Mouse (Mus musculus) mesoderm, embryonic 11.5 days (tissue): ENCODE results near the gene Notch1.

Experiments
- DNase-seq: peaks from one replicate; pipeline ENCODE4 v3.0.0-alpha.2; 2012; ENCODE audit warnings: low read depth, low spot score

Gene Notch1

DNA sequence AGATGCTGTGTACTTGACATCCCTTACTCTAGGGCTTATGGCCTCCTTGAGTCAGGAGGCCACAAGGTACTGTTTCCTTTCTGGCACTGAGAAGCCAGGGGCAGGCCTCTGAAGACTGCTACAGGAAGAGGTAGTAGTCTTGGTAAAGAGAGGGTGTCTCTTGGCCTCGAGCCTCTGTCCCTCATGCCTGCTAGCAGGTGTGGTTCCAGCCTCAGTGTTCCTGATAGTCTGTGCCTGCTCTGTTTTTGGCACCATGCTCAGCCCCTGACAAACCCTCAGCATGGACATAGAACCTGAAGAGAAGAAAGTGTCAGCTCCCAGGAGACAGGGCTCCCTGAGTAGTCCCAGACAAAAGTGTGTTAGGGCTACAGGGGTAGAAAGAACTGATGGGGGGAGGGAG, 69.0 kb downstream of the Notch1 start:
- no peak for DNase-seq

DNA sequence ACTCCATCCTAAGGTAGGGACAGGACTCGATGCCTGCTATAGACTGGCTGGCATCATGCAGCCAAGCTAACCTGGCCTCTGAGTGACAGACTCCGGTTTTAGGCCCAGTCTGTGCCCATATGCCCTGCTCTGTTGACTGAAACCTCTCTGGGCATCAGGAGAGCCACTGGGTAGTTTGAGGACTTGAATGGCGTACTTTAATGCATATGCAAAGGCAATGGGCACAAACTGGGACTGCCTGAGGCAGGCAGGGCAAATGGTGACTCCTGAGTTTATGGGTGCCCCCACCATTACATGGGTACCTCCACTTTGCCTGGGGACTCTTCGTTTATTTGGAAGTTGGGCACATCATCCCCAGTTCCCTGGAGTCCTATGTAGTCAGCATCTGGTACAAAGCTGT, 69.8 kb downstream of the Notch1 start:
- no peak for DNase-seq

DNA sequence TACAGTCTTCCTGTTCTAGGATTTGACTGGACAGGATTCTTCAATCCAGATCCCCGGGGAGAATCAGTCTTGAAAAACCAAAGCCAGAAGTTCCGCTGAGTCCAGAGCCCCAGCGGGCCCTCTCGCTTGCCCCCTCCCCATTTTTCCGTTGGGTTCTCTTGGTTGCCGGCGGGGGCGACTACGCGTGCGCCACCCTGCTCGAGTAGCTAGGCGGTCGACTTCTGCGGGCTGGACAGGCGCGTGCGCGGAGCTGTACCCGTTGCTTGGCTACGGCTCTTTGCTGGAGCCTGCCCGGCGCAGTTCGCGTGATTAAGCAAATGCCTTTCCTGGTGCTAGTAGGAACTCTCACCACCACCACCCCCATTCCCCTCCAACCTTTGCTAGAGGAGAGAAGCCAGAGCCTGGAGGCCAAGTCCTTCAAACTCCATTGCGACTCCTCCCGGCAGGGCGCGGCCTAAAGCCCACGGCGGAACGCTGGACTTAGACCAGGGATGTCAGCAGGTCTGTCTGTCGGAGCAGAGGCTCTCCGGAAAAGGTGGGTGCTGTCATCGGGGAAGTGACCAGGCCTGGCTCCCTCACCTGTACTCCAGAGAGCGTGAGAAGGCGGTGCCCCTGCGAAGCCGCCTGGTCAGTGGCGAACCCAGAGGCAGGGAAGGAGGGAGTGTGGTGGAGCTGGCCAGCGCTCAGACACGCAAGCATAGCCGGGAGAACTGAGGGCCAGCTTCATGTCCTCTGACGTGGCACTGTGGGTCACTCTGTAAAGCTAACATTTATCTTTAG, 70.6 kb downstream of the Notch1 start:
- DNase-seq = peak; percentile 93

DNA sequence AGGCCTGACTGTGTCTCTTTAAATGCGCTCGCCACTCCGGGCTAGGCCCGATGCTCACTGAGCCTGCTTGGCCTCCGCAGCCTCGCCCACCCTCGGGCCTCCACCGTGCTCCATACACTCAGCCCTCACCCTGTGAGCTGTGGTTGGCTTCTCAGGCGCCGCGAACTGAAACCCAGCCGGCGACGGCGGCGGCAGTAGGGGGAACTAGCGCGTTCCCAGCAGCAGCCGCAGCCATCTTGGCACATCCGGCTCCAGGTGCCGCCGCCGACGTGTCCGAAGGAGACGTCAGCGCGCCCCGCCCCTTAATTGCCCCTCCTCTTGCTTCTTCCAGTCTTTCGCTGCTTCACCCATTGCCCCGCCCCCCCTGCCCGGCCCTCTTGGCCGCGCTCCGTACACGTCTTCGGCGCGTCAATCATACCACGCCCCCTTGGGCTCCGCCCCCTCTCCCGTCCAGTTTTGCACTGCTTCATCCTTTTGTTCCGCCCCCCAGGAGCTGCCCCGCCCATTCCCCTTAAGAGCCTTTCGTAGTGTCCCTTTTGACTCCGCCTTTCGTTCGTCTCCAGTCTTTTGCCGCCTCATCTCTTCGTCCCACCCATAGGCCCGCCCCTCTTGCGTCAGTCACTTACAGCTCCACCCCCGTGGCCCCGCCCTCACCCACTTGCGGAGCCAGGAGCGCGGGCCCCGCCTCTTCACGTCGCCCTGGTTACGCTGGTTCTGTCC, 71.4 kb downstream of the Notch1 start, which contains the start of gene Sec16a:
TSS of gene Sec16a (minus strand) at position 271 of the 720 bp plus-strand sequence.
- DNase-seq = peak; percentile 100

DNA sequence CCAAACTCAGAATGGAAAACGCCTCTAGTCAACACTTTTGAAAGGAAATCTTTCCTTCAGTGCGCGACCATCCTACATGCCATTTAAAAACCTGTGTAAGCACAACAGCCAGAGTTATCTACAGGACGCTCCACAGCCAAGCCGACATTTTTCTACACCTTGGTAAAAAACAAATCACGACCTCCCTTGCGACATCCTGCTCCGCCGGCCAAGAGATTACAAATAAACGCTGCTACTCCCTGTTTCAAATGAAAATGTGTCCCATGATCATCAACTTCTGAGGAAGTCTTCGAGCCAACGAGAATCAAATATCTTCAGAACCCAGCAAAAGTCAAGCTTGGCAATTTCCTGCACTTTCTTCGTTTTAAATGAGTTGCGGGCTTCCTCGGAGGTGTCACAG, 72.1 kb downstream of the Notch1 start:
- DNase-seq = no peak

DNA sequence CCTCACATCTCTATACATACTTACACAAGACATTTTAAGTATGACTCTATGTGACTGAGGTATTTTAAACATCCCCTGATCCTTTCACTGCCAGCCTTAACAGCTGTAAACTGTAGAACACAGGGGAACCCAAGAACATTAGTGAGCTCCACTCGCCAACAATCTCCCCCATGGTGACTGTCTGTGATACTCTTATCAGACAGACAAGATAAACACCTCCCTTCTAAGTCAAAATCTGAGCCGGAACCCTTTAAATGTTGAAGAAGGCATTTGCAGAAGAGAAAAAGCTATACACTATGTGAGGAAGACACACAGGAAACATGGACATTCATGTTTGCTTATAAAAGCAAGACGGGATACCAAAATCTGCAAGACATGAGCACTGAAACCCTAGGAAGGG, 72.6 kb downstream of the Notch1 start:
- no peak for DNase-seq

DNA sequence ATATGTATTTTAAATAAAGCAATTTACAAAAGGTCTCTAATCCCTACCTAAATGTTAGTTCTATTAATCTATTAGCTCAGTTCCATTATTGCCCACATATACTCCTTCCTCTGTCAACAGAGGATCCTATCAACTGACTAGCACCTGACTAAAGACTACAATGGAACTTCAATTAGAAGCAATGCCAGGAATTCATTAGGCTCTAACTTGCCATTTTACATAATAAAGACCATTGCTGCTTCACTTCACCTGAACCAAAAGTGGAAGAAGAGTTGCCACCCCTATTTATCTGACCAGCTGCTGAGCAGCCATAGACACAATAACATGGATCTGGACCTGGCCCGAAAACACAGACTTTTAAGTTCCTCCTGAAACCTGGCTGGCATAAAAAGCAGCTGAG, 73.6 kb downstream of the Notch1 start:
- no peak for DNase-seq

DNA sequence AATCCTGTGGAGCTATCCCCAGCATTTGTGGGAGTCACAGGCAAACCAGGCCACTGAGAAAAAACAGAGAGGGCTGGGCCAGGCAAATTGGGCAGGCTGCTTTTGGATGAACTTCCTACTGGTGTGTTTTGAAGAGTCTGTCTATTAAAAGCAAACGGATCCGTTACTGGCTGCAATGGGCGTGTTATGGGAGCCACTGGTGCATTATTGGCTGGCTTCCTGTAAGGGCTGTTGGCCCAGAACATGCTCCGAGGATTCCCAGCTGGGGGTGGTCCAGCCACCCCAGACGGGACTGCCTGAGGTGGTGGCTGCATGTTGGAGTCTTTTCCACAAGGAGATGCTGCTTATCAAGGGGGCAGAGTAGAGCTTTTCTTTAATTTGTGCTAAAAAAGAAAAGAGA, 74.8 kb downstream of the Notch1 start:
- no peak for DNase-seq

DNA sequence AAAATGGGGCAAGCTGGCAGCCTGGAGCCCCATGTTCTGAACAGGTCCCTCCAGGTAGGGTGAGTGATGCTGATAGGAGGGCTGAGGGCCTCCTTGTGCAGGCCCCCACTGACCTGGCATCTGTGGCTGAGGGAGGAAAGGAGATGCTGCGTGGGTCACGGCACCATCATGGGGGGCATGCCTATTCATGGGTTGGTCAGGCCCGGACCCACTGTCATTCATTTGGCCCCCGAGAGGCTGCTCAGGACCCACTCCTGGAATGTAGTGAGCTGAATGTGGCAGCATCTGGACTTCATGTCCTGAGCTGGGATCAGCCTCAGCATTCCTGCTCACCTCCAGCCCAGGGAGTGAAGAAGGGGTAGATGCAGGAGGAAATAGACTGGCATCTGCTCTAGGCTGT, 75.2 kb downstream of the Notch1 start:
- no peak for DNase-seq

DNA sequence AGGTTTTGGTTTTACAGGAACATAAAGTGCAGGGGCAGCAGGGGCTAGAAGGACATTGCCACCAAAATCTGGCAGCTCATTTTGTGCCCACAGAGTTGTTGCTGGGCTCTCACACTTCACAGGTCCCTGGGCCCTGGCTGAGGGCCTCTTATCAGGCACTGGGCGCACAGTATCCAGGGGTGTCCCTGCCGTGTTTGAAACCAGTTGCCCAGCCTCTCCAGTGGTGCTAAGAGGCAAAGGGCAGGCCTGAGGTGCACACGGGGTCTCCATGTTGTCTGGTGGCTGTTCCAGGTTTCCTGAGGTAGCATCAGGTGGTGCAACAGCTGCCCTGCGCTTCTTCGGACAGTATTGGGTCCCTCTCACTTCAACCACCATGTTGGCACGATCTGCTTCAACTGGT, 76.8 kb downstream of the Notch1 start:
- no peak for DNase-seq

DNA sequence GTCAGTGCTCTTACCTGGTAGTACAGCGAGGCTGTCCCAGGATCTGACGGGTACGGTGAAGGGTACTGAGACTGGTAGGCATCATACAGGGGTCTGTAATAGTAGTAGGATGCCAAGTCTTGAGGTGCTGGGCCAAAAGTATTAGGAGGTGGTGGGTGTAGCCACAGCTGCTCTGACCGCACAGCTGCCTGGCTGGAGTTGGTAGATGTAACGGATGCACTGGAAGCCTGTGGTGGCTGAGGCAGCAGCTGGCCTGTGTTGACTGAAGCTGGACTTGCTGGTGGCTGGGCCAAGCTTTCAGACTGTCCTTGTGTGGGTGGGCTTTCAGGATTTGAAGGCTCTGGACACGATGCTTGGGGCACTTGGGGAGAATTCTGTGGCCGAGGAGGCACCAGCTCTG, 78.1 kb downstream of the Notch1 start:
- no peak for DNase-seq

DNA sequence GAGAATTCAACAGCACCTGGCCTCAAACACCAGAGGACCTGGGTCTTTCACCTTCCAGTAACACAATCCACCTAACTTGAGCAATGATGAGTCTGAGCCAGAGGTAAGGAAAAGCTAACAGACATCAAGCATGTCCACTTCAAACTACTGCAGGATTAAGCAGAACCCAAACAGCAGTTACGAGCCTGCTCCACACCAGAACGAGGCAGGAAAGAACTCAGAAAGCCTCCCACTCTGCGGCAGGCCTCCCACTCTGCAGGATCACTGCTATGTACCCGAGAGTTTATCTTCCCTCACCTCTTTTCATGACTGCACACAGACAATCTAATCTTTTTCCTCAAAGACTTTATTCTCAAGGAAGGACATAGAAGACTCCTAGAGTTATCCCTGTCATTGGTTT, 79.2 kb downstream of the Notch1 start:
- DNase-seq = no peak

DNA sequence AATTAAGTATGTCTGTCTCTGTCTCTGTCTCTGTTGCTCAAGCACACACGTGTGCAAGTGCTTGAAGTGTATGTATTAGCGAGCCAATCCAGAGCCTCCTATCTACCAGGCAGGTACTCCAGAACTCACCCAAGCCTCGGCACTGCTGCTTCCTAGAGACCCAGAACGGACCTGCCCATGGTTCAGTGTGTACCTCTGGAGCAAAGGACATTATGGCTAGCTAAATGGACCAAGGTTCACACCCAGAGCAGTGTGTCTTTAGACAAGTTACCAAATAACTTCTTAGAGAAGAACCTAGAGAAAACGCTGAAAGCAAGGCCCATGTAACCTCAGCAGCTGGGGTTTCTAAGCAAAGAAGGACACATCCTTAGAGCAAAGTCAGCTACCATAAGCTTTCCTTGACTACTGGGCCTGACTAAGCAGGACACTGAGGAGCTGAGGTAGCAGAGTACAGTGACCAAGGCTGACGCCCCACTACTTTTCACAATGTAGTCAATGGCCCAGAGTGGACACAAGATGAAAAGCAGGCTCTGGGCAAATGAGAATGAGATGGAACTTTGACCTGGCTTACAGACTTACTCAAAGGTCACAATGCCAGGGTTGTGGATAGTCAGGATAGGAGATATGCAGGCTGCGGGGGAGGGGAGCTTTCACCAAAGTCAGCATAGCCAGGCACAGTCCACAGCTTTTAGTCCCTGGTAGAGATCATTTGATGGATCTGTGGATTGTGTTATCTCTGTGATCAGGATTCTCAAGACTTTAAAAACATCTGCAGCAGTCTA, 81.5 kb downstream of the Notch1 start:
- DNase-seq = no peak

DNA sequence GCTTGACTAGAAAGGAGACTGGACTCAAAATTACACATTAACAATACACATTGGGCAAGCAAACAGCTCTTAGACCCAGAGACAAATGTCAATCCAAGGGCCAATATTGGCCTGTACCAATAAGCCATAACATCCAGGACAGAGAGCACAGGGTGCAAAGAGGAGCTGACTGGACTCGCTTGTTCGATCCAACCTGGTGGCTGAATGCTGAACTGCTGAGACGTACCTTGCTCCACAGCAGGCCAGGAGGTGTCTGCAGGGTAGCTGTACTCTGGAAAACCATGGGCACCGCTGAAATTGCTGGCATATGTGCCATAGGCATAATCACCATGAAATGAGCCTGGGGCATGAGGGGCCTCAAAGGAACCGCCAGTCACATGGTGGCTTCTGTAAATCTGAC, 86.6 kb downstream of the Notch1 start:
- DNase-seq = no peak

DNA sequence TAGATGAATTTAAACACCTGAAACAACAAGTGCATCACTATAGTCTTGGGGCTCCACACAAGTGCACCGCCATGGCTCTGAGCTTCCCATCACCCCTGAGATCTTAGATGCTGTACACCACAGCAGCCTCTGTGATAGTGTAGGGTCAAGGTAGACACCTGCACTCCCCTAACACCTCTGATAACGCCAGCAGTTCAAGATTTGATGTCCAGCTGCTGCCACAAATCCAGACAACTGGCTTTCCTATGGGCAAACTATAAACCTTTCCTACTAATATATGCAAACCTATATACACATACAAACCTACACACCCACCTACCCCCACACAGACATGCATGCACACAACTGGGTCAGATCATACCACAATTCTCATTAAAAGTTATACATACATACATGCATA, 91.9 kb downstream of the Notch1 start:
- DNase-seq = no peak

DNA sequence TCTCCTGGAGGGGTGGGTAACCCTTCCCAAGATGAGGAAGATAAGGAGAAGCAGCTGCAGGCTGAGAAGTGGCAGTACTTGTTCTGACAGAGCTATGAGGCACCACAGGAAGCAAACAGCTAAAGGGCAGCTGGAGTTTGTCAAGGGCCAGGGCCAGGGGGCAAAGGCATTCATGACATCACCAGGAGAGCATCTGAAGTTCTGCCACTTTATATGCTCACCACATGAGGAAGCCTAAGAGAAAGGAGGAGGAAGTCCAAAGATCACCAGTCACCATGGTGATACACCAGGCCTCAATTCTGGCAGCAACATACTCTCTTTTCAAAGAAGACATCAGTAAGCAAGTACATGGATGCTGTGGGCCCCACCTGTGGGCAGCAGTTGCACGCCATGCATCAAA, 93.4 kb downstream of the Notch1 start:
- no peak for DNase-seq

DNA sequence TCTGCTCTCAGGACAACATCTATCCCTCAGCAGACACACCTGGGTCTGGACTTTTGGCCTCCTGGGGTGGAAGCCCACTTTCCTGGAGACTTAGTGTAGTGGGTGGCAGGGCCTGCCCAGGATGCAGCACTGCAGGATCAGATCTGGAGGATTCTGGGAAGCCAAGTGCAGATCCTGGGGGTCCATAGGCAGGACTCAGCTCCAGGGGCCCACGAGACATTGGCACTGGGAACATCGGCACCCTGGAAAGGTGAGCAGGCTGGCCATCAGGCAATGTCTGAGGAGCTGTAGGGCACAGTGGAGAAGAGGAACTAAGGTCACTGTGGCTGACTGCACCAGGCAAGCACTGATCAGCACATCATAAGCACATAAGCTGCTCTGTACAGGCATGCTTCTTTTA, 94.5 kb downstream of the Notch1 start:
- no peak for DNase-seq

DNA sequence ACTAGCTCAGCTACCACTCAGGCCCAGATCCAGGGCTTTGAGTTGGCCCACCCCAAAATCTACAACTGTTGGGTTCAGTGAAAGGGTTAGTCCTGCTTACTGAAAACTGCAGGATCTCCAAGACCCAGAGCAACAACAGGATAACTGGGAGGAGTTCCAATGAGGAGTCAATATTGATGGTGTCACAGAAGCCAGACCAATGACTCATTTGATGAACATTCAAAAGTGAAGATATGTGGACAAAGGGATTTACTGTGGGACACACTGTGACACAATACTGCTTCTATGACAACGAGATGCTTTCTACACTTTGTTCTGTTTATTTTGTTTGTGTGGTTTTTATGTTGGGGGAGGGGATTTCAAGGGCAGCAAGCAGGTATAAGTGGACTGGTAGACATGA, 98.3 kb downstream of the Notch1 start:
- DNase-seq = no peak

DNA sequence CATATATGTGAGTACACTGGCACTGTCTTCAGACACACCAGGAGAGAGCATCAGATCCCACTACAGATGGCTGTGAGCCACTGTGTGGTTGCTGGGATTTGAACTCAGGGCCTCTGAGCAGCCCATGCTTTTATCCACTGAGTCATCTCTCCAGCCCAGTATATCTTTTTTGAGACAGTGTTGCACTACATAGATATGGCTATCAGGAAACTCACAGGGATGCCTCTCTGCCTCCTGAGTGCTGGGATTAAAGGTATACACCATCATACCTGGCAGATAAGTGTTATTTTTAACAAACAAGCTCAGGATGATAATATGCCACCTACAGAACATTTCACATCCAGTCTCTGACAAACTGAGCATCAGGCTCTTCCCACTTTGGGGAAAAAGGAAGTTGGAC, 99.4 kb downstream of the Notch1 start:
- no peak for DNase-seq

DNA sequence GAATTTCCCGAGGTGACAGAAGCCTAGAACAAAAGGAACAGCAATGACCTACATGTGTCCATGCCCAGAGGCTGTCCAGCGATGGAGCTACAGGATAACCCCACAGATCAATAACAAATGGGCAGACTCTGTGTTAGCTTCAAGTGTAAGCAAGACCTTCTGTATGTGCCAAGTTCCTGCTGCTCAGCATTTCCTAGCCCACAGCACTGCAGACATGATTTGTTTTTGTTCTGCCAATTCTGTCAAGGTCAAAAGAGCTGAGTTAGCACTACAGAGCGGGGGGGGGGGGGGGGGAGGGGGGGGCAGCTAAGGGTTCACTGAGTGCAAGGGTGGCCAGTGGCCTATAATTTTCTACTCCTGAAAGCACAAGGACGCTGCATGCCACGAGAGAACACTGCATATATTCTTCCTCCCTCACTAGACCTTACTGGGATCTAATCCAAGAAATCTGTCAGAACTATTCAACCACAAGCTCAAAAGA, 105.5 kb downstream of the Notch1 start:
- DNase-seq = no peak

DNA sequence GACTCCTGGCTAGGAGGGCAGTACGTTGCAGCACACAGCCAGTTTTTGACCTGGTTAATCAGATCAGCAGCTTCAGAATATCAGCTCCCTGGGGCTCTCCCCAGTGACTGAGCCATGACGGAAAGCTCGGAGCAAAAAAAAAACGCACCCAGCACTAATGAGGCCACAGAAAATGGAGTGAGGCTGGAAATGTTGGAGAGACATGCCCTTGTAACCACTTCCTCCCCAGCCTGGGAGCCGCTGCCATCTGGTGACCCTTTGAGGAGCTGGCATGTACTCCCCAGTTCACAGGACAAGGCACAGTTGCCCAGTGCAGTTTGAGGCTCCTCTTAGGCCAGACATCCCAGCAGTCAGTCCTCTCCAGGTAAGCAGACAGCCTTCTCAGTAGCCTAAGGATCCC, 106.4 kb downstream of the Notch1 start:
- no peak for DNase-seq

DNA sequence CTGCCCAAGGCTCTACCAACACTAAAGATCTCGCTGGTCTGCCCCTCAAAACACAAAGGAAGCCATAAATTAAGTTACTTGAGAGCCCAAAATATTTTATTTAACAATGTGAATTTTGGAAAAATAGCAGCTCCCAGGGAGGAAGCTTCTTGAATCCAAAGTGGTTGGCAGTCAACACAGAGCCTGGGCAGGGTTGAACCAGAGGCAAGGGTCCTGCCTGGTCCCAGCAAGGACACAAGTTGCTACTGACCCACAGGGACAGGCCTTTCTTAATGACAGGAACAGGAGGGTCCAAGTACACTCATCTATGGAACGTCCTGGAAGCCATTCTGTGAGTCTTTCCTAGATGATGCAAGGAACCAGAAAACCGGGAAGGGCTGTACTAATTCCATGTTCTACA, 107.1 kb downstream of the Notch1 start:
- DNase-seq = no peak
